Mouse (Mus musculus) midbrain, embryonic 14.5 days (tissue): ENCODE measurements around the gene Cyp2d40. TPM values are rescaled to one million over a fixed set of nuclear protein-coding genes. Genes with fewer than 3 reads are reported as not detected.
"Not testable (repeated sequence)": the region's sequence is repeated elsewhere in the genome, so short reads cannot be mapped to it uniquely, and the experiment has no call there.

Experiments
- ATAC-seq: fragments of 200-750 bp; cut with Nextera tagmentation; 2 replicates; pipeline ENCODE4 v1.8.0; 2017; ENCODE audit warnings: moderate number of reproducible peaks, moderate library complexity; ENCODE audit not compliant: low FRiP score, low TSS enrichment
- DNase-seq: peaks from one replicate; pipeline ENCODE4 v3.0.0-alpha.2; 2015
- H3K27ac ChIP-seq: fragments of 300-500 bp; sonication (generic); replicated peaks from 2 replicates; pipeline ENCODE4 v1.5.1; 2014; ENCODE audit warnings: mild to moderate bottlenecking, low read depth, low read length, moderate library complexity
- H3K27me3 ChIP-seq: fragments of 300-500 bp; sonication (generic); 2 replicates; pipeline ENCODE4 v1.6.1; 2014; ENCODE audit warnings: low read length, control low read depth, mixed read lengths; ENCODE audit not compliant: control insufficient read depth, insufficient read depth
- H3K36me3 ChIP-seq: fragments of 300-500 bp; sonication (generic); 2 replicates; pipeline ENCODE4 v1.6.1; 2014; ENCODE audit warnings: low read length, control low read depth; ENCODE audit not compliant: control insufficient read depth, insufficient read depth
- H3K4me1 ChIP-seq: fragments of 300-500 bp; sonication (generic); 2 replicates; pipeline ENCODE4 v1.6.1; 2014; ENCODE audit warnings: mild to moderate bottlenecking, antibody characterized with exemption, low read length, control low read depth; ENCODE audit not compliant: control insufficient read depth, insufficient read depth
- H3K4me2 ChIP-seq: fragments of 300-500 bp; sonication (generic); 2 replicates; pipeline ENCODE4 v1.6.1; 2014; ENCODE audit warnings: mild to moderate bottlenecking, low read length, moderate library complexity
- H3K4me3 ChIP-seq: fragments of 300-500 bp; sonication (generic); replicated peaks from 2 replicates; pipeline ENCODE4 v1.5.1; 2014; ENCODE audit warnings: low read depth, low read length
- H3K9ac ChIP-seq: fragments of 300-500 bp; sonication (generic); replicated peaks from 2 replicates; pipeline ENCODE4 v1.6.1; 2014; ENCODE audit warnings: mild to moderate bottlenecking, low read length, moderate library complexity
- H3K9me3 ChIP-seq: fragments of 300-500 bp; sonication (generic); 2 replicates; pipeline ENCODE4 v1.6.1; 2016; ENCODE audit warnings: low read length, control low read depth, mixed read lengths; ENCODE audit not compliant: control insufficient read depth
- WGBS: fragments of 180-500 bp; shearing (Covaris S2); extraction: QIAGEN DNeasy Blood & Tissue Kit; methylation state at CpG from one replicate; pipeline ENCODE4 v1.1.7; 2014; 5-methylcytosine and 5-hydroxymethylcytosine counted together
- polyA plus RNA-seq: library from polyadenylated mRNA; unstranded; fragments of >200 nt; fragmentation: Nextera tagmentation; extraction: Ambion mirVana; gene quantifications from 2 replicates; pipeline ENCODE4 v1.2.1, GENCODE M21; 2014

The Cyp2d40 gene
- polyA plus RNA-seq, 1 experiment from 2014 or later: not detected

DNA sequence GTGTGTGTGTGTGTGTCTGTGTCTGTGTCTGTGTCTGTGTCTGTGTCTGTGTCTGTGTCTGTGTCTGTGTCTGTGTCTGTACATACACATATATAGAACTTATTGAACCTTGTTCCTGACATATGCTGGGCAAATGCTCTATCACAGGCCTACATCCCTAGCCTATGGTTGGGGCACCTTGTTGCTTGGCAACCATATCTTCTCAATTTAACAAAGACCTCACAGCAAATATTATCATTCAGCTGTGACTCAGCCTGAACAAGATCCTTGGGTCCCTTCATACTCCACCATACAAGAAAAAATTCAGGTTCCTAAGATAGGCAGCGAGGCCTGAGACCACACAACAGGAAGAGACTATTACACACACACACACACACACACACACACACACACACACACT, 29.5 kb upstream of the Cyp2d40 start:
- ATAC-seq: no peak

DNA sequence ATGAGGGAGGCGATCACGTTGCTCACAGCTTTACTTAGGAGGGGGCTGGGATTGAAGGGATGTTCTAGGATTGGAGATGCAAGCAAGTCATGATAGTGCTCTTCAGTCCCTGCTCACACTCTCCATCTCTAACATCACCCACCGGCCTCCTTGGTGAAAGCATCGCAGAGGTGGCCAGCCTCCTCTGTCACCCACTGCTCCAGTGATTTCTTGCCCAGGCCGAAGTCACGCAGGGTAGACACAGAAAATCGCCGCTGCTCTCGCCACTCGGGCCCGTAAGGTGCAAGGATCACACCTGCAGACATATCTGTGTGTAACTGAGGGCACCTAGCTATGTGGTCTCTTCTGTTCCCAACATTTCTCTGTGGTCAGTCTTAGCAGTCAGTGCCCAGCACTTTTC, 28.6 kb upstream of the Cyp2d40 start:
- Histone ChIP-seq H3K27ac (no peak overlapping the region), H3K9me3 (no peaks in the 10 kb centered on the region), H3K4me3 (no peak overlapping the region), H3K9ac (no peak overlapping the region), H3K4me1 (no peaks in the 10 kb centered on the region), H3K27me3 (no peaks in the 10 kb centered on the region), H3K4me2 (no peak overlapping the region), H3K36me3 (no peaks in the 10 kb centered on the region)
- 92% methylated on average over 11 of the region's 11 CpGs for WGBS
- ATAC-seq (no peak), DNase-seq (no peak)

More for the DNA sequence above, 29.5 kb upstream of the Cyp2d40 start:
- Histone ChIP-seq H3K4me3 (no peak overlapping the region), H3K4me2 (no peak overlapping the region), H3K9me3 (no peaks in the 10 kb centered on the region), H3K36me3 (no peaks in the 10 kb centered on the region), H3K9ac (no peak overlapping the region), H3K4me1 (no peaks in the 10 kb centered on the region), H3K27ac (no peak overlapping the region), H3K27me3 (no peaks in the 10 kb centered on the region)
- DNase-seq: no peak
- WGBS: 90% methylated on average over 1 of the region's 1 CpGs

GRCm38 (mm10) chr15:82784581-82784980, 20.6 kb upstream of the Cyp2d40 start:
- H3K27me3 ChIP-seq: no peaks in the 10 kb centered on the region
- no peaks in the 10 kb centered on the region for H3K9me3 ChIP-seq
- no peaks in the 10 kb centered on the region for H3K4me1 ChIP-seq
- H3K36me3 ChIP-seq: no peaks in the 10 kb centered on the region
- H3K4me2 ChIP-seq: no peak overlapping the region
- no peak overlapping the region for H3K9ac ChIP-seq
- no peak for DNase-seq
- H3K4me3 ChIP-seq: no peak overlapping the region
- no peak for ATAC-seq
- 74% methylated on average over 1 of the region's 1 CpGs for WGBS
- no peak overlapping the region for H3K27ac ChIP-seq

DNA sequence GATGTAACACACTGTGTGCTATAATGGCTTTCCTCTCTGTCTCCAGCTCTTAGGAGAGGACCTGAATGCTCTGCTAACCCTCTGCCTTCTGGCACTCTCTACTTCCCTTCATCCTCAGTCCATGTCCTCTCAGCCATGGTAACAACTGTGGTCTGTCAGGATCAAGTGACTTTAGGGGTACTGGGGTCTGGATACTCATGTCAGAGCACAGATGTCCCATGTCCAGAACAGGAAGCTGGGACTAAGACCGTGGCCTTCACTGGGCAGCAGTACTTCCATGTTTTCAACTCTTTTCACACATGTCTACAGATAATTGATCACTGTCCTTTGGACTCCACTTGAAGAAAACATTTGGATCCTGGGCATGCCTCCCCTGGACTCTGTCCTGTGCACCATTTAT, 19.8 kb upstream of the Cyp2d40 start:
- H3K27me3 ChIP-seq: no peaks in the 10 kb centered on the region
- no peak for DNase-seq
- WGBS: 79% methylated on average over 1 of the region's 1 CpGs

DNA sequence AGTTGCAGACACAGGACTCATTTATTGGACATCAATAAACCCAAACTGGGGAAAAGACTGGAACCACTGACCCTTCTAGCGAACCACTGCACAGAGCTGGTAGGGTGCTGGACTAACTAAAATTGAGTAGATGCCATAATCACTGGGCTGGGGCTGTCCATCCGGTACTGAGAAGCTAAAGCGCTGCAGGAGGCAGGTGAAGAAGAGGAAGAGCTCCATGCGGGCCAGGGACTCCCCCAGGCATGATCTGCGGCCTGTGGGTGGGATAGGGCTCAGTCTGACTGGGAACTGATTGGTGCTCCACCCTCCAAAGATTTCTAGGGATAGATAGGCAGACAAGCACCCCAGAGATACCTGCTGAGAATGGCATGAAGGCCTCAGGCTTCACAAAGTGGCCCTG, 13.9 kb upstream of the Cyp2d40 start:
- not testable (repeated sequence) for ATAC-seq, H3K4me1 ChIP-seq, DNase-seq, H3K27ac ChIP-seq, H3K4me3 ChIP-seq, H3K27me3 ChIP-seq, H3K36me3 ChIP-seq, H3K9me3 ChIP-seq, H3K4me2 ChIP-seq, H3K9ac ChIP-seq
- WGBS: 88% methylated on average over 5 of the region's 5 CpGs

More for the DNA sequence above, 19.8 kb upstream of the Cyp2d40 start:
- Histone ChIP-seq H3K27ac (no peak overlapping the region), H3K4me1 (no peaks in the 10 kb centered on the region), H3K9ac (no peak overlapping the region), H3K4me2 (no peak overlapping the region), H3K9me3 (no peaks in the 10 kb centered on the region), H3K4me3 (no peak overlapping the region), H3K36me3 (no peaks in the 10 kb centered on the region)
- no peak for ATAC-seq

DNA sequence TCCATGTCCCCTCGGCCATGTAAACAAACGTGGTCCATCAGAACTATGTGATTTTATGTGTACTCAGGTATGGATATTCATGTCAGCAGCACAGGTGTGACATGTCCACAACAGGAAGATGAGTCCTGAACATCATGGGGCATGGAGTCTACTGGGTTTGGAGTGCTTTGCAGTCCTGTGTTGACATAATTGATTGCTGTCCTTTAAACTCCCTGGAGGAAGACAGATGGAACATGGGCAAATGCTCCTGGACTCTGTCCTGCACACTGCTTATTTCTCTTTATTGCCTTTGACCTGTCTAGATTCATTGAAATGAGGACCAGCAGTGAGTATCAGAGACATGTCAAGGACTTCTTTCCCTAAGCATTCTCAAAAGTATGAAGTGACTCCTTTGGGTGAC, 2.0 kb upstream of the Cyp2d40 start:
- Histone ChIP-seq H3K4me3 (no peak overlapping the region), H3K4me1 (no peaks in the 10 kb centered on the region), H3K36me3 (no peaks in the 10 kb centered on the region), H3K9me3 (no peaks in the 10 kb centered on the region), H3K4me2 (no peak overlapping the region), H3K9ac (no peak overlapping the region), H3K27me3 (no peaks in the 10 kb centered on the region), H3K27ac (no peak overlapping the region)
- WGBS: 95% methylated on average over 2 of the region's 2 CpGs
- DNase-seq: no peak
- ATAC-seq: no peak

GRCm38 (mm10) chr15:82764881-82765280, 898 bp upstream of the Cyp2d40 start:
- H3K4me3 ChIP-seq: no peak overlapping the region
- H3K9ac ChIP-seq: no peak overlapping the region
- H3K27me3 ChIP-seq: no peaks in the 10 kb centered on the region
- no peaks in the 10 kb centered on the region for H3K36me3 ChIP-seq
- H3K27ac ChIP-seq: no peak overlapping the region
- no peak for DNase-seq
- H3K4me2 ChIP-seq: no peak overlapping the region
- 81% methylated on average over 6 of the region's 6 CpGs for WGBS
- no peaks in the 10 kb centered on the region for H3K4me1 ChIP-seq
- no peaks in the 10 kb centered on the region for H3K9me3 ChIP-seq
- ATAC-seq: no peak

DNA sequence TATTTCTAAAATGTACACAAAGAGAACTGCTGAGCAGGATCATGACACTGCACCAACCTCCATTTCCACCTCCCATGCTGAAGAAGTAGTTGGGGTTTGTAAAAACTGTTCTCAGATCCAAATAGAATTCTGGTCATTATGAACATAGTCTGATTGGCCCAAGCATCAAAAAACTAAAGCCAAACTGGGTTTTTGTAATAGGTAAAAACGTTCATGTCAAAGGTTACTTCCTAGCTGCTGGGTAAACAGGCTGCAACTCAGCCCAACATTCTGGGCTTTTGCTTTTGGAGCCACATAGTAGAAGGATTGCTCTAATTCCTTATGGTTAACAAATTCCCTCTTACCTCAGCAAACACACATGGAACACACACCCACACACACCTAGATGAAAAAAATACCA, 15.8 kb downstream of the Cyp2d40 start:
- WGBS: 72% methylated on average over 1 of the region's 1 CpGs

GRCm38 (mm10) chr15:82747516-82747915, 16.5 kb downstream of the Cyp2d40 start:
- Histone ChIP-seq H3K27ac (no peak overlapping the region), H3K4me2 (no peak overlapping the region), H3K9me3 (0 out of 2 replicates have a peak, but pooled peaks cover 3% of the 10 kb centered on the region), H3K4me1 (no peaks in the 10 kb centered on the region), H3K36me3 (no peaks in the 10 kb centered on the region), H3K9ac (no peak overlapping the region), H3K27me3 (no peaks in the 10 kb centered on the region), H3K4me3 (no peak overlapping the region)
- DNase-seq: no peak
- WGBS: 79% methylated on average over 1 of the region's 1 CpGs
- ATAC-seq: no peak

More for the DNA sequence above, 15.8 kb downstream of the Cyp2d40 start:
- Histone ChIP-seq H3K9ac (no peak overlapping the region), H3K4me1 (no peaks in the 10 kb centered on the region), H3K27ac (no peak overlapping the region), H3K27me3 (no peaks in the 10 kb centered on the region), H3K36me3 (no peaks in the 10 kb centered on the region), H3K4me3 (no peak overlapping the region), H3K9me3 (0 out of 2 replicates have a peak, but pooled peaks cover 3% of the 10 kb centered on the region), H3K4me2 (no peak overlapping the region)
- DNase-seq: no peak
- ATAC-seq: no peak
